Mouse (Mus musculus) left cerebral cortex, adult 2 months (tissue): ENCODE results near the gene Clic3. TPM values are rescaled to one million over a fixed set of nuclear protein-coding genes. Genes with fewer than 3 reads are reported as not detected.

Experiments used
- DNase-seq, 2 experiments: peaks; one replicate each; pipeline ENCODE4 v3.0.0; 2021 to 2022; ENCODE audit warnings: low spot score in 2 of 2, mixed read lengths in 1 of 2; ENCODE audit errors: extremely low spot score in 1 of 2
- H3K27ac ChIP-seq: fragments of 200-600 bp; 2 replicates; pipeline ENCODE4 v1.8.1; 2022
- H3K4me3 ChIP-seq: fragments of 200-600 bp; 2 replicates; pipeline ENCODE4 v1.8.1; 2022
- CTCF ChIP-seq: fragments of 200-600 bp; IDR thresholded peaks from 2 replicates; pipeline ENCODE4 v1.8.1; 2022; ENCODE audit warnings: antibody characterized with exemption, mild to moderate bottlenecking, moderate library complexity
- intact Hi-C: fragments of 180-260 bp; cut with DNase I; formaldehyde crosslinking; loops from one replicate; pipeline ENCODE4 v1.15.1; 2025
- total RNA-seq, 2 experiments: library from RNA; stranded (reverse); gene quantifications; 2 replicates each; pipeline ENCODE4 v1.2.3; 2021

Gene Clic3
- total RNA-seq, 2 experiments from 2014 or later = not detected

DNA sequence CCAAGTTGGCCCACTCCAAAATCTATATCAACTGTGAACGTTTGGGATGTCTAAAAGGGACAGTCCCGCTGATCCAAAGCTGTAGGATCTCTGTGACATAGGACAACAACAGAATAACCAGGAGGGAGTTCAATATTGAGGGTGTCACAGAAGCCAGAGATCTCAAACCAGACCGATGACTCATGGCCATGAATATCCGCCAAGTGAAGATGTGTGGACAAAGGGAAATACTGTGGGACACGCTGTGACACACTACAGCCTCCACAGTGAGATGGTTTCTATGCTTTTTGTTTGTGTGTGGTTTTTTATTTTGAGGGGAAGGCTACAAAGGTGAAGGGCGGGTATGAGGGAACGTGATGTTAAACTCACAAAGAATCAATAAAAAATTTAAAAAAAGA lies 32.0 kb downstream of the Clic3 start:
- intact Hi-C loops = no loop called here
- Histone ChIP-seq H3K27ac (no peak overlapping the region), H3K4me3 (no peak overlapping the region)
- DNase-seq = no peak
- TF ChIP-seq CTCF = no peak

DNA sequence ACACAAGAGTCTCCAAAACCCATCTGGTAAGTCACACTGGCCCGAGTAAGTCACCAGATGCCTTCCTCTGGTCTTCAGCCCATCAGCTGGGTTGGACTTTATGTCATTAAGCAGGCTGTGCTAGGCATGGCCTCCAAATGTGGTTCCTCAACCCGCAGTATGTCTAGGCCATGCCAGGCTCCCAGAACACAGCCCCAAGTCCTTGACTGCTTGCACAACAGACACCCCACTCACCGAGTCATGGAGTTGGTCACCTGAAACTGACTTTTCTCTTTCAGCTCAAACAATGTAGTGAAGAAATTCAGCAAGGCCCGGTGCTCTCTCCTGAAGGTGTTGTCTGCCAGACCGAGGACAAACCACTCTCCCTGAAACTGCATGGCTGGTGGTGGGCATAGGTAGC lies 36.4 kb downstream of the Clic3 start:
- no peak for TF ChIP-seq CTCF
- no peak overlapping the region for H3K27ac ChIP-seq
- DNase-seq = no peak
- intact Hi-C loops = no loop called here
- H3K4me3 ChIP-seq = no peak overlapping the region

DNA sequence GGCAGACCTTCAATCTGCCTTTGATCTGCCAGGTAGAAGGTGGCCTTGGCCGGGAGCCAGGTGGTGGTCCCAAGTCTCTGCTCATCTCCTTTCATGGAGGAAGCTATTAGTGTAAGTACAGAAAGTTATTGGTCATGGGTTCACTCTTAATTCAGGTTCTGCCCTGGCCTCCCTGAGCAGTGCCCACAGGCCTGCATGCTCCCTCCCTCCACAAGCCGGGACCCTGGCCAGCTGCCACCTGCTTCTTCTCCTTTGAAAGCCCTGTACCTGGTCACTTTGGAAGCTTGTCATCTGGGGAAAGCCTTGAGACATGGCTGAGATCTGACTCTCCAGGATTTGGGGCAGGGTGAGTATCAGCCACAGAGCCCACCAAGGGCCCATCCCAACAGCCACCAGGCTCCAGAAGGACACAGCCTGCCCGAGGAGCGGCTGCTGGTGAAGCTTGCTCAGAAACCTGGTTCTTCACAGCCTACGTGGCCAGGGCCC lies 36.9 kb downstream of the Clic3 start, which contains the start of gene Lcn12:
Lcn12 (minus strand) TSS at position 436 of the 486 bp plus-strand sequence.
- no peak for DNase-seq
- Histone ChIP-seq H3K27ac (no peak within 1 kb of the TSS), H3K4me3 (no peak within 1 kb of the TSS)
- TF ChIP-seq CTCF = no peak
- intact Hi-C loops = no loop called here

GRCm38 (mm10) chr2:25496462-25496861 lies 39.8 kb downstream of the Clic3 start:
- intact Hi-C loops = no loop called here
- no peak overlapping the region for H3K4me3 ChIP-seq
- H3K27ac ChIP-seq = no peak overlapping the region
- DNase-seq = no peak
- TF ChIP-seq CTCF = peak; percentile 61

DNA sequence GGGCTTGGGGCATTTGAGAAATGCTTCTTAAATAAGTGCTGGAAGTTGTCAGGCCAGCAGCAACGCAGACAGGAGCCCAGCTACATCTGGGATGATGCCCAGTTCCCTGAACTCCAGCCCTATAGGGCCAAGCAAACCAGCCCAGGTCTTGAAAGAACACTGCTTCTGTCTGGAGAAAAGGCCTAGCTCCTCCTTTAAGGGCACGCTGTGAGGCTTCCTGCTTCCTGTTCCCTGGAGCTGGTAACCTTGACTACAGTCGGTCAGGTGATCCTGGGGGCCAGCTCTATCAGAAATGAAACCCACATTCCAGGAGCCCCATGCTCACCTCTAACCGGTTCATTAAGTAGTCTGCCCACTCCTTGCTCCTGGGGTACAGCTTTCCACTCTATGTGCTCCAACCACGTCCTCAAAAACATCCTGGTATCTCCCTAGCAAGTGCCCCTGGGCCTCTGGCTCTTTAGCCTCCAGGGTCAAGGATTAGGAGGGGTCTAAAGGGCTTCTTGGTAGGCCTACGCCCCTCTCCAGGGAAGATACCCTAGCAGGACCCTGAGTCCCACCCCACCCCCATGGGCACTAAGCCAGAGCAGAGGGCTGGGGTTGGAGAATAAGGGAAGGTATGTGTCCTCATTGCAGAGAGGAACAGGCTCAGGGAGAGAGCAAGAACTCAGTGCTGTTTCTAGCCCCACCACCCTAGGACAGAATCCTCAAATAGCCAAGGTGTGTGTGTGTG lies 41.4 kb downstream of the Clic3 start:
- intact Hi-C loops = no loop called here
- no peak for TF ChIP-seq CTCF
- no peak overlapping the region for H3K4me3 ChIP-seq
- no peak overlapping the region for H3K27ac ChIP-seq
- no peak for DNase-seq

DNA sequence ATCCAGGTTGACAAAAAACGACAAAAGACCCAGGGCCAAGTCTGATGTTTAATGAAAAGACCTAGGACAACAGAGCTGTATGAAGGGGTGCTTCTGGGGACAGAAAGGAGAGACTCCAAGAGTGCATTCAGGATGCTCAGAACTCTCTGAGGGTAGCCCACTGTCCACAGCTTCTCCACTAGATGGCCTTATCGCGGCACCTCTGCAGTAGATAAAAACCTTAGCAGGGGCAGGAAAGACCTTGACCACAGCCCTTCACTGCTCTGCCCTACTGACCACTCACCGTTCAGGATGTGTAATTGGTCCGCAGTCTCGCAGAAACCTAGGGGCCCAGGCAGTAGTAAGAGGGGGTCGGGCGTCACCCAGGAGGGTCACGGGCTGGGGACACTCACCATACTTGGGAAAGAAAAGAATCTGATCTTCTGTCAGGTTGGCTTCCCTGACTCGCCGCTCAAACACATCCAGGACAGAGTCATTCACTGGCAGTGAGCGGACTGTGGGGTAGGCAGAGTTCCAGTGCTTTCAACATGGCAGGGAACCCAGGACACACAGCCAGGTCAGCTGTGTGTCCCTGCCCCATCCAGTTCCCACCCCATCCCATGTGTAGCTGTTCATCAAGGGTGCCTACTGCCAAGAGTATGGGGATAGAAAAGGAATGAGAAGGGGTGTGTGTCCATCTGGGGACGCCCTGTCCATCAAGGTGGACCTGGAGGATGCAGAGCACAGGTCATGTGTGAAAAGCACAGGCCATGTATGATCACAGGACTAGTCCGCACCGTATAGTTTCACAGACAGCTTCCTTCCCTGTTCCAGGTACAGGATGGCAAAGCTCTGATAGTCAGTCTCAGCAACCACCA lies 42.2 kb downstream of the Clic3 start:
- H3K4me3 ChIP-seq = no peak overlapping the region
- no peak overlapping the region for H3K27ac ChIP-seq
- intact Hi-C loops = no loop called here
- no peak; the same call in 1 of the 2 replicates for TF ChIP-seq CTCF
- DNase-seq = no peak

GRCm38 (mm10) chr2:25500071-25500575 lies 43.5 kb downstream of the Clic3 start:
- DNase-seq = no peak
- no peak for TF ChIP-seq CTCF
- intact Hi-C loops = loop anchor here (2.0 kb wide), 2 partner anchors 39 to 71 kb away; partner anchors contain the start of genes Abca2 and Paxx
- peak overlapping the region; percentile 76 for H3K4me3 ChIP-seq
- peak overlapping the region; percentile 82 for H3K27ac ChIP-seq

- intact Hi-C loops = loop anchor here (2.0 kb wide), 2 partner anchors 40 to 72 kb away; partner anchors contain the start of genes Abca2 and Paxx
- peak within 1 kb of the TSS; percentile 76 for H3K4me3 ChIP-seq
- no peak for TF ChIP-seq CTCF
- DNase-seq = peak; percentile 72 to 84
- H3K27ac ChIP-seq = peak within 1 kb of the TSS; percentile 92
Observed at GRCm38 (mm10) chr2:25500576-25501405, 44.2 kb downstream of the Clic3 start, which contains the start of gene Fbxw5. Fbxw5 (plus strand) TSS chr2:25500750.

DNA sequence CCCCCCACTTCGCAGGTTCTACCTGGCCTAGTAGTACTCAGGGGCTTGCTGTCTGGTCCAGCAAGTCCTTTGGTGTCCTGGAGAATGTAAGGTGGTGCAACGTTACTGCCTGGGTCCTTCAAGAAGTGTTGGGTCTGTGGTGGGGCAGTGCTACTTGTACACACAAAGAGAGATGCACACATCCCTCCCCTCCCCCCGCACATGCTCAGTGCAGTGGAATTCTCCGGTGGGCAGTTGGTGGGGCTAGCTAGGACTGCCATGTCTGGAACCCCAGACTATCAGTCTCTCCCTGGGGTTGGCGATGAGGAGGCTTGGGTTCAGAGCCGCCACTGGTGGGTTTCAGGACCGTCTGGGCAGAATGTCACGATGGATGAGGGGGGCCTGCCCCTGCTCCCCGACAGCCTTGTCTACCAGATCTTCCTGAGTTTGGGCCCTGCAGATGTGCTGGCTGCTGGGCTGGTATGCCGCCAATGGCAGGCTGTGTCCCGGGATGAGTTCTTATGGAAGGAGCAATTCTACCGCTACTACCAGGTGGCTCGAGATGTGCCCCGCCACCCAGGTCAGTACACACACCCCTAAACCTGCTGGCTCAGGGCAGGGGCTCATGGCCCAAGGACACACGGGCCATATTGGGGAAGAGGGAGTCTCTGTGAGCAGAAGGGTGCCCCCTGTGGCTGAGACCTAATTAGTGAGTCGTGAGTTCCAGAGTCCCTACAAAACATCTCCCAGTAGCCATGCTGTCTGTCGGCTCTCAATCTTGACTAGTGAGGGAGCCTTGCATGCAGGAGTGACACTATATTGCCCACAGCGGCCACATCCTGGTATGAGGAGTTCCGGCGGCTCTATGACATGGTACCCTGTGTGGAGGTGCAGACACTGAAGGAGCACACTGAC lies 45.2 kb downstream of the Clic3 start, which contains the start of gene C8g:
C8g (minus strand) TSS at position 127 of the 894 bp plus-strand sequence.
- Histone ChIP-seq H3K4me3 (peak within 1 kb of the TSS; percentile 76), H3K27ac (peak within 1 kb of the TSS; percentile 92)
- intact Hi-C loops = loop anchor here (2.0 kb wide), 2 partner anchors 41 to 73 kb away; partner anchors contain the start of genes Abca2 and Paxx
- TF ChIP-seq CTCF = no peak; the same call in 1 of the 2 replicates
- DNase-seq = no peak

GRCm38 (mm10) chr2:25502726-25503125 lies 46.1 kb downstream of the Clic3 start:
- intact Hi-C loops = no loop called here
- no peak for TF ChIP-seq CTCF

More at GRCm38 (mm10) chr2:25502726-25503125, 46.1 kb downstream of the Clic3 start:
- Histone ChIP-seq H3K27ac (no peak overlapping the region), H3K4me3 (no peak overlapping the region)
- DNase-seq = no peak
